Mouse (Mus musculus) lung, postnatal 10 days (tissue): Measurements from ENCODE around the gene Olfr683.
"Not testable (repeated sequence)": the region's sequence is repeated elsewhere in the genome, so short reads cannot be mapped to it uniquely, and the experiment has no call there.

Experiments
- DNase-seq: peaks from one replicate; pipeline ENCODE4 v3.0.0; 2021

The Olfr683 gene

DNA sequence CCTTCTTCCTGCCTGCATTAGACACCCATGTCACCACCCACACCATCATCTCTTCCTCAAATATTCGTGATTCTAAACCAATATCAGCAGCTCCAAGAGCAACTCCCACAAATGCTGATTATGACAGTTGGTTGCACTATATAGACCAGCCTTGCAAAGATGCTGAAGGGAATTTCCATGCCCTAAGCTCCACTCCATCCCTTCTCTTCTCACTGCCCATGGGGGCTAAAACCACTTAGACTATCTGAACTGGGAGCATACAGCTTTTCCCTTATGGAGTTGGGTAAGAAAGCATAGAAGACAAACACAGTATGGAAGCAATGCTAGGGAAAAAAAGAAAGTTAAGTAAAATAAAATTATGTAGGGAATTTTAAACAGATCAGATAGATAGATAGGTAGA is at the start of gene Olfr683:
TSS of gene Olfr683 (minus strand) at position 101 of the 400 bp plus-strand sequence.
- DNase-seq: no peak

DNA sequence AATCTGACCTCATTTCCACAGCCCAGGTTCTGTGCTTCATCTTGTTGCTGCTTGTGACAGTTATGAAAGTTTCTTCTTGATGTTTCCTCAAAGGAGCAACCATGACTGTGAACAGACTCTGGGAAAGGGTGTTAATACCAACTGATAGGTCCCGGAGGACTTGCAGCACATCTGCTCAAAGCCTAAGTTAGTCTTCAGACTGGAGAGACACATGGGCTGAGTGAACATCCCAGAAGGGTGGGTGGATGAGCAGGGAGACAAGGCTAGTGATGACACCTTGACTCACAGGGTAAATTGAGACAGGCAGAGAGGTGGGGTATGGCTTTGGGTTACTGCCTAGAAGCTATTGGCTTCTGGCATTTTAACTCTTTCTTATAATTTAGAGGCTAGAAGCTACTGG is 39.1 kb upstream of the Olfr683 start, which contains the start of gene Olfr685:
TSS of gene Olfr685 (minus strand) at position 101 of the 400 bp plus-strand sequence.
- no peak for DNase-seq

DNA sequence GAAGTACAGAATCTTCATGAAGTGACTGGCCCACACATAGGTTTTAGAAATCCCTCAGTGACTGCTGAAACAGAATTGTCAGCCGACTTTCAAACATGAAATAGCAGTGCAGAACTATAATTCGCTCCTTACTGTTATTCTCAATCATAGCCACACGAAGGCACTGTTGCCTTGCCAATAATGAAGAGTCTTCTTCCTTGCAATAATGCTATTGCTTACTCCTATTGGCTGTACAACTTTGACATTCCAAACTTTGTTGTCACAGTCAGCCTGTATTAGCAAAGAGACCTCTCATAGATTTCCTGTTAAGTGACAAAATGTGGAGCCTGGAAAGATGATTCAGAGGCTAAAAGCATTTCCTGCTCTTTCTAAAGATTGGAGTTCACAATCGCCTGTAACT is 24.0 kb upstream of the Olfr683 start:
- peak; percentile 15 for DNase-seq

DNA sequence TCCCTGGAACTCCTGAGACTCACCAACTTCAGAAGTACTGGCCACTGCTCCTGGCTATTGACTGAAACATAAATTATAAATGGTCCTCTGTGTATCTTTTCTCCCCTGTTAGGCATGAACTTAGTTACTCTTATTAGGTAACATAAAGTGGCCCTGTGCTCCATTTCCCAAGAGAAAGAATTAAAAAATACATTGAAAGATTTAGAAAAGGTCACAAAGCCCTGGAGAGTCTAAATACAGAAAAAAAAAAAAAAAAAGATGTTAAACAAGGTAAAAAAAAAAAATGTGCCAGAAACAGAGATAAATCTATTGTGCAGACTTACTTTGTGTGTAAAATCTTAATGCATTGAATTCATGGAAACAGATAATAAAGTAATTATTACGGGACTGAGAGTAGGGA is 16.7 kb upstream of the Olfr683 start, which contains the start of gene Olfr684:
TSS of gene Olfr684 (minus strand) at position 101 of the 400 bp plus-strand sequence.
- no peak for DNase-seq

DNA sequence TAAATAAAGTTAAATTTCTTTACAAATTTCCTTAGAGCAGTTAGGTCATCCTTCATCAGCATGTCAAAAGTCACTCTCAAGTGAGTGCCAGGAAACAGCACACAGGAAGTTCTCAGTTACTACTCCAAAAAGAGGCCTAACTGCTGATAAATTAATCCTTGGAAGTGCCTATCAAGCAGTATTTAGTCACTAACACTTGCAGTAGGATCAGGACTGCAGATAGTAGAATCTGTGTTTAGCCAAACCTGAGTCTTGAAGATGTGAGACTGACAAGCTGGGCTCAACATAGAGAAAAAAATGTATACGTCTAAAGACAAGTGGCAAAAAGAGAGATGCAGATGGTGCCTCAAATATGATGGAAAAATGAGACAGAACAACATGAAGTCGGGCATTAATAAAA is 5.5 kb downstream of the Olfr683 start:
- no peak for DNase-seq

DNA sequence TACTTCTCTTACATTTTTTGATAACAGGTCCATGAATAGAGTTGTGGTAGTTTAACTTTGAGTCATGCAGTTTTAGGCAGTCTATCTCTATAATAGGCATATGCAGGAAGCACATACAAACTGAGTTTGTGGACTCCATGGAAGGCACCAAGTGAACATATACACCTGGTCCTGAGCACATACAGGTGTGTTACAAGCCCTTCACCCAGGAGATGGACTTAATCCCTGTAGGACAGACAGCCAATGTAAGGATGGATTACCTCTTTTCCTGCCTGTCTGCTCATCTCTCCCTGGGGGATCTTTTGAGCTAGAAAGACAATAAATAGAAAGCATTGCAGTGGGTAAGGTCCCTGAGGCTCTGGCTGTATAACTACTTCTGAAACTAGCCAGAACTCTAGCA is 30.3 kb downstream of the Olfr683 start, which contains the start of gene Olfr681:
TSS of gene Olfr681 (plus strand) at position 301 of the 400 bp plus-strand sequence.
- DNase-seq: no peak

DNA sequence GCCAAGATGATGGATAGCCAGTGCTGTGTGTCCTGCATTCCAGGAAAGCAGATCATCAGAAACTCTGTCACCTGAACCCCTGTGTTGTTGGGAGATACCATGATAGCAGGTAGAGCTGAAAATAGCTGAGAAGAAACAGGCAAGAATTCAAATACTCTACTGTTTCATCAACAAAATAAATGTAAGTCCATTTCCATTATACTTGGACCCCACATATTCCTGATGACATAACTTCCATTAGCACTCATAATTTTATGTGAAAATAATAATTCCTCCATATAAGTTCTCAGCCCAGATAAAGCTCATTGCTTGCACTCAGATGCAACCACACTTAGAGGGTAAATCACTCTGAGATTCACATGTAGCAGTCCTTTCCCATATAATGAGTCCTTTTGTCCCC is 54.1 kb downstream of the Olfr683 start, which contains the start of gene Olfr680-ps1:
TSS of gene Olfr680-ps1 (minus strand) at position 101 of the 400 bp plus-strand sequence.
- DNase-seq: not testable (repeated sequence)
